Mouse (Mus musculus) T-helper 1 cell (primary cell): ENCODE results near the gene Fads3.

Experiments used
- in situ Hi-C: fragments of 300-600 bp; cut with MboI, MseI; formaldehyde crosslinking; loops from one replicate; pipeline ENCODE4 v1.15.1; 2025; ENCODE audit warnings: high pct_unique_total_duplicates

Fads3 gene

DNA sequence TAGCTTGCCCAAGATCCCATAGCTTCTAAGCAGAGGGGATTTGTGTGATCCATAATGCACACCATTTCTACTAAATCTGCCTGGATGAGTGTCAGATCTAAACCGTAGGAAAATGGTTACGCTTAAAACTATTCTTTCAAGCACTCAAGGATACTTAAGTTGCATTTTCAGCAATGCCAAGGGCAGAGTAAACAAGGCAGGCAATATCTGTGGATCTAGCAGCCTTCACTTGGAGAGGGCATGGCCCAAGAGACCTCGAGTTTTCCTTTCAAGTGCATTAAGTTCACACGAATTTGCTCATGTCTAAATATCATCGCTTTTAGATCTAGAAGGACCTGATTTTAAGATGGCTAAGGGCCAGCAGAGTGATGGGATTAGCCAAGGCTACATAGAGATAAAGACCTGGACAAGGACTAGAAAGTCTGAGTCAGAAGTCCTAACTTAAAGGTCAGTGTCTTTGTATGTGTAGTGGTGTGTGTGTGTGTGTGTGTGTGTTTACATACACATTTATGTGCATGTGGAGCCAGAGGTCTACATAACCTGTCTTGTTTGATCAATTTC lies 65.8 kb downstream of the Fads3 start:
- in situ Hi-C loops: loop anchor here (10.0 kb wide), 1 partner anchor 1348 kb away; no protein-coding TSS in a partner anchor

DNA sequence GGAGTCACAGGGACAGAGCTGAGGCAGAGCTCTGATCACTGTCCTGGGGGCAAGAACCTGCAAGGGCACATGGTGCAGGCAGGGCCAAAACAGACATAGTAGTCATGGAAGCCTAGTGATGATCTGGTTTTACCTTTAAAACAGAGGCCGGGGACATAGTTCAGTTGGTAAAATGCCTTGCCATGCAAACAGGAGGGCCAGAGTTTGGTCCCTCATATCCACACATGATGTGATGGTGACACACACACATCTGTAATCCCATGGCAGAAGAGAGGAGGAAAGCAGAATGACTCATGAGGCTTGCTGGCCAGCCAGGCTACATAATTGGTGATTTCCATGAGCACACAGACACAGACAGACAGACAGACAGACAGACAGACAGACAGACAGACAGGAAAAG lies 66.8 kb downstream of the Fads3 start:
- in situ Hi-C loops: loop anchor here (10.0 kb wide), 1 partner anchor 1347 kb away; no protein-coding TSS in a partner anchor

DNA sequence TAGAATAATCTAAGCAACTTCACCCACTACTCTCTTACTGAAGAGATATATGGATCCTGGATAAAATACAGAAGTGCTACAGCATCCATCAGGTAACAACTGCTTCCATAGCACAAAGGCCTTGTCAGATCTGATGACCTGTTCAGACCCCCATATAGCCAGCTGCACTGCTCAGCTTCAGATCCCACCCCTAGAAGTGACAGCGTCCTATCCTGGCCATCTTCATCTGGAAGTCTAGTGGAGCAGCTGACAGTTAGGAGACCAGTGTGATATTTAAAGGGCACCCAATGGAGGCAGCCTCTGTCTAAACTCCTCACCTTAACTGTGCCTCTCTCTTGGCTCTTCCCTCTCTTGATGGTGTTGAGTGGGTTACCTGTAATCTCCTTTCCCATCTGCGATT lies 67.3 kb downstream of the Fads3 start:
- in situ Hi-C loops: loop anchor here (10.0 kb wide), 1 partner anchor 1346 kb away; no protein-coding TSS in a partner anchor
